Mouse (Mus musculus): Measurements from ENCODE around the gene Phf21a. TPM values are rescaled to one million over a fixed set of nuclear protein-coding genes. Genes with fewer than 3 reads are reported as not detected.
A peak's percentile ranks its signal among the peaks of the same experiment; 100 is the strongest.

Phf21a gene
- polyA plus RNA-seq, 1 experiment from 2014 or later = 43.5 TPM

DNA sequence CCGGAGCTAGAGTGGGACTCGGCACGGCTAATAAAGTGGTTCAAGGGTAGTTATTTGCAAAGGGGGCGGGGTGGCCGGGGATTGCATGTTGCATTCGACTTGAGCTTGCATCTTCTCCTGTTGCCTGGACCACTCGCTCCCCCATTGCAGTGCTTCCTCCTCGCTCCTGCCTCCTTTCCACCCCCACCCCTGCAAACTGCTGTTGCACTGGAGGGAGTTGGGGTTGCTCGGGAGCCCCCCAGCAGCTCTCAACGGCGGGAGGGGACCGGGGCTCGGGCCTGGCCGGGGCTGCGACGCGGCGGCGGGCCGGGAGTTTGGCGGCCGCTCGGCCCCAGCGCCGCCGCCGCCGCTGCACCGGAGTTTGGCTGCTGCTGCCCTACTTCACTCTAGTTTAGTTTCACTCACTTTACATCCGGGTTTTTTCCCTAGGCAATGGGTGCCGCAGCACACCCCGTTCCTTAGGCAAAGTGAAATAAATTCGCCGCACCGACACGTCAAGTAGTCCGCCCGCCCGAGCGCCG is 90.1 kb downstream of the Phf21a start:
- peak; percentile 66 for ATAC-seq (ENCODE audit: insufficient number of reproducible peaks, insufficient read depth, low FRiP score, low TSS enrichment)
- peaks cover 23% of the 10 kb centered on the region for H3K4me1 ChIP-seq
- no peaks in the 10 kb centered on the region for H3K27me3 ChIP-seq
- H3K9me3 ChIP-seq = no peaks in the 10 kb centered on the region
- peak overlapping the region; percentile 74 for H3K4me3 ChIP-seq
- peak overlapping the region; percentile 90 for H3K9ac ChIP-seq
- 0% methylated on average over 41 of the region's 41 CpGs for WGBS
- H3K27ac ChIP-seq = peak overlapping the region; percentile 100
- H3K4me2 ChIP-seq (replicated peaks) = peak overlapping the region; percentile 75
- H3K36me3 ChIP-seq = no peaks in the 10 kb centered on the region

GRCm38 (mm10) chr2:92183613-92184076 is 90.7 kb downstream of the Phf21a start:
- peak overlapping the region; percentile 74 for H3K4me3 ChIP-seq
- H3K4me2 ChIP-seq (replicated peaks) = peak overlapping the region; percentile 75
- no peaks in the 10 kb centered on the region for H3K9me3 ChIP-seq
- H3K9ac ChIP-seq = peak overlapping the region; percentile 90
- H3K4me1 ChIP-seq = peaks cover 24% of the 10 kb centered on the region
- ATAC-seq (ENCODE audit: insufficient number of reproducible peaks, insufficient read depth, low FRiP score, low TSS enrichment) = peak; percentile 80
- H3K27me3 ChIP-seq = no peaks in the 10 kb centered on the region
- 0% methylated on average over 21 of the region's 40 CpGs for WGBS
- peak overlapping the region; percentile 100 for H3K27ac ChIP-seq
- no peaks in the 10 kb centered on the region for H3K36me3 ChIP-seq

- Histone ChIP-seq H3K4me3 (peak overlapping the region; percentile 74), H3K9me3 (no peaks in the 10 kb centered on the region), H3K27ac (peak overlapping the region; percentile 100), H3K4me2 (replicated peaks) (peak overlapping the region; percentile 75), H3K27me3 (no peaks in the 10 kb centered on the region), H3K9ac (peak overlapping the region; percentile 90), H3K4me1 (peaks cover 26% of the 10 kb centered on the region), H3K36me3 (no peaks in the 10 kb centered on the region)
- ATAC-seq (ENCODE audit: insufficient number of reproducible peaks, insufficient read depth, low FRiP score, low TSS enrichment) = peak; percentile 18
- 0% methylated on average over 4 of the region's 19 CpGs for WGBS
Measured at GRCm38 (mm10) chr2:92184077-92184921, 91.4 kb downstream of the Phf21a start.

GRCm38 (mm10) chr2:92185062-92185765 is 92.3 kb downstream of the Phf21a start:
- Histone ChIP-seq H3K4me3 (peak overlapping the region; percentile 74), H3K9ac (peak overlapping the region; percentile 90), H3K27ac (peak overlapping the region; percentile 100), H3K4me2 (replicated peaks) (peak overlapping the region; percentile 75), H3K9me3 (no peaks in the 10 kb centered on the region), H3K36me3 (no peaks in the 10 kb centered on the region), H3K4me1 (peaks cover 29% of the 10 kb centered on the region), H3K27me3 (no peaks in the 10 kb centered on the region)
- ATAC-seq (ENCODE audit: insufficient number of reproducible peaks, insufficient read depth, low FRiP score, low TSS enrichment) = peak; percentile 16; the same call in 1 of the 2 replicates
- WGBS = under 1% methylated on average over 31 of the region's 47 CpGs

GRCm38 (mm10) chr2:92185766-92186450 is 93.0 kb downstream of the Phf21a start:
- Histone ChIP-seq H3K27me3 (no peaks in the 10 kb centered on the region), H3K27ac (peak overlapping the region; percentile 100), H3K4me3 (peak overlapping the region; percentile 74), H3K9ac (peak overlapping the region; percentile 90), H3K36me3 (no peaks in the 10 kb centered on the region), H3K4me2 (replicated peaks) (peak overlapping the region; percentile 75), H3K9me3 (no peaks in the 10 kb centered on the region), H3K4me1 (peaks cover 29% of the 10 kb centered on the region)
- WGBS = 9% methylated on average over 11 of the region's 11 CpGs
- ATAC-seq (ENCODE audit: insufficient number of reproducible peaks, insufficient read depth, low FRiP score, low TSS enrichment) = no peak

GRCm38 (mm10) chr2:92187061-92187460 is 94.1 kb downstream of the Phf21a start:
- Histone ChIP-seq H3K4me3 (peak overlapping the region; percentile 10; the same call in 1 of the 2 replicates), H3K9me3 (no peaks in the 10 kb centered on the region), H3K27ac (no peak overlapping the region), H3K4me1 (peaks cover 29% of the 10 kb centered on the region), H3K27me3 (no peaks in the 10 kb centered on the region), H3K36me3 (no peaks in the 10 kb centered on the region), H3K4me2 (replicated peaks) (peak overlapping the region; percentile 75), H3K9ac (no peak overlapping the region)
- ATAC-seq (ENCODE audit: insufficient number of reproducible peaks, insufficient read depth, low FRiP score, low TSS enrichment) = no peak
- WGBS = 73% methylated on average over 6 of the region's 6 CpGs

- H3K27ac ChIP-seq = no peak overlapping the region
- no peaks in the 10 kb centered on the region for H3K9me3 ChIP-seq
- no peaks in the 10 kb centered on the region for H3K27me3 ChIP-seq
- no peak for ATAC-seq (ENCODE audit: insufficient number of reproducible peaks, insufficient read depth, low FRiP score, low TSS enrichment)
- H3K4me2 ChIP-seq (replicated peaks) = peak overlapping the region; percentile 40
- no peak overlapping the region for H3K9ac ChIP-seq
- no peaks in the 10 kb centered on the region for H3K36me3 ChIP-seq
- 71% methylated on average over 3 of the region's 3 CpGs for WGBS
- peaks cover 29% of the 10 kb centered on the region for H3K4me1 ChIP-seq
- no peak overlapping the region for H3K4me3 ChIP-seq
Measured at GRCm38 (mm10) chr2:92188744-92189143, 95.8 kb downstream of the Phf21a start.

- H3K4me1 ChIP-seq = peaks cover 27% of the 10 kb centered on the region
- 76% methylated on average over 5 of the region's 5 CpGs for WGBS
- no peak overlapping the region for H3K9ac ChIP-seq
- H3K36me3 ChIP-seq = no peaks in the 10 kb centered on the region
- no peaks in the 10 kb centered on the region for H3K27me3 ChIP-seq
- no peak for ATAC-seq (ENCODE audit: insufficient number of reproducible peaks, insufficient read depth, low FRiP score, low TSS enrichment)
- no peaks in the 10 kb centered on the region for H3K9me3 ChIP-seq
- H3K4me3 ChIP-seq = no peak overlapping the region
- no peak overlapping the region for H3K27ac ChIP-seq
- H3K4me2 ChIP-seq (replicated peaks) = no peak overlapping the region
Measured at GRCm38 (mm10) chr2:92190960-92191359, 98.0 kb downstream of the Phf21a start.

- H3K9ac ChIP-seq = no peak overlapping the region
- H3K4me1 ChIP-seq = peaks cover 18% of the 10 kb centered on the region
- H3K4me2 ChIP-seq (replicated peaks) = no peak overlapping the region
- no peak overlapping the region for H3K4me3 ChIP-seq
- H3K27ac ChIP-seq = no peak overlapping the region
- 79% methylated on average over 5 of the region's 5 CpGs for WGBS
- ATAC-seq (ENCODE audit: insufficient number of reproducible peaks, insufficient read depth, low FRiP score, low TSS enrichment) = no peak
- no peaks in the 10 kb centered on the region for H3K9me3 ChIP-seq
- H3K27me3 ChIP-seq = no peaks in the 10 kb centered on the region
- no peaks in the 10 kb centered on the region for H3K36me3 ChIP-seq
Measured at GRCm38 (mm10) chr2:92191826-92192581, 99.1 kb downstream of the Phf21a start.

- H3K4me3 ChIP-seq = no peak overlapping the region
- no peak overlapping the region for H3K9ac ChIP-seq
- no peaks in the 10 kb centered on the region for H3K27me3 ChIP-seq
- H3K36me3 ChIP-seq = no peaks in the 10 kb centered on the region
- H3K4me1 ChIP-seq = 0 out of 2 replicates have a peak, but pooled peaks cover 4% of the 10 kb centered on the region
- no peak overlapping the region for H3K4me2 ChIP-seq (replicated peaks)
- no peak overlapping the region for H3K27ac ChIP-seq
- 75% methylated on average over 6 of the region's 6 CpGs for WGBS
- H3K9me3 ChIP-seq = no peaks in the 10 kb centered on the region
- ATAC-seq (ENCODE audit: insufficient number of reproducible peaks, insufficient read depth, low FRiP score, low TSS enrichment) = no peak
Measured at GRCm38 (mm10) chr2:92198126-92198525, 105.2 kb downstream of the Phf21a start.

DNA sequence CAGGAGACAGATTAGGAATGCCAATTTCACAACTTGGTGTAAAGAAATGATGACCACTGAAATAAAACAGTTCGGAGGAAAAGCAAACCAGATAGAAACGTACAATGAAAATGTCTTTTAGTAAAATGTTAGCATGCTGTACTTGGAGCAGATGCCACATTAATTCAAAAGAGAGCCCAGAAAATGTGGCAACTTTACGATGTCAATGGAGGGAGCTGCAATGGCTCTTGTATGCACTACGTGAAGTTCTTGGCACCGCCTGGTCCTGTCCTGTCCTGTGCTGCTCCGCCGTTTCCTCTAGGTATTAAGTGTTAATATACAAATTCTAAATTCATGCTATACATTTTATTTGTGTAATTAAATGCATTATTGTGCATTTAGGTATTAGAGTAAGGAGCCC is 105.8 kb downstream of the Phf21a start:
- H3K4me3 ChIP-seq = no peak overlapping the region
- H3K4me2 ChIP-seq (replicated peaks) = no peak overlapping the region
- no peak overlapping the region for H3K9ac ChIP-seq
- H3K36me3 ChIP-seq = no peaks in the 10 kb centered on the region
- 0 out of 2 replicates have a peak, but pooled peaks cover 4% of the 10 kb centered on the region for H3K4me1 ChIP-seq
- 88% methylated on average over 7 of the region's 7 CpGs for WGBS
- no peaks in the 10 kb centered on the region for H3K27me3 ChIP-seq
- no peak overlapping the region for H3K27ac ChIP-seq
- no peaks in the 10 kb centered on the region for H3K9me3 ChIP-seq
- ATAC-seq (ENCODE audit: insufficient number of reproducible peaks, insufficient read depth, low FRiP score, low TSS enrichment) = no peak

All from embryonic facial prominence, embryonic 12.5 days (tissue).